Mouse (Mus musculus) neural tube, embryonic 11.5 days (tissue): ENCODE data around the gene Gm281. TPM values are rescaled to one million over a fixed set of nuclear protein-coding genes. Genes with fewer than 3 reads are reported as not detected.
"Not testable (repeated sequence)": the region's sequence is repeated elsewhere in the genome, so short reads cannot be mapped to it uniquely, and the experiment has no call there.

Experiments
- ATAC-seq: fragments of 200-750 bp; cut with Nextera tagmentation; 2 replicates; pipeline ENCODE4 v1.8.0; 2017; ENCODE audit warnings: moderate number of reproducible peaks, mild to moderate bottlenecking, moderate TSS enrichment, moderate library complexity; ENCODE audit not compliant: insufficient read depth, low FRiP score, low TSS enrichment
- DNase-seq: peaks from one replicate; pipeline ENCODE4 v3.0.0-alpha.2; 2015; ENCODE audit warnings: low spot score
- H3K27ac ChIP-seq: fragments of 300-500 bp; sonication (generic); 2 replicates; pipeline ENCODE4 v1.5.1; 2014; ENCODE audit warnings: low read depth, mild to moderate bottlenecking, low read length
- H3K27me3 ChIP-seq: fragments of 300-500 bp; sonication (generic); 2 replicates; pipeline ENCODE4 v1.6.1; 2014; ENCODE audit warnings: mild to moderate bottlenecking, low read length, mixed read lengths; ENCODE audit not compliant: control insufficient read depth, insufficient read depth
- H3K36me3 ChIP-seq: fragments of 300-500 bp; sonication (generic); 2 replicates; pipeline ENCODE4 v1.6.1; 2014; ENCODE audit warnings: mild to moderate bottlenecking, low read length, moderate library complexity, mixed read lengths; ENCODE audit not compliant: control insufficient read depth, insufficient read depth
- H3K4me1 ChIP-seq: fragments of 300-500 bp; sonication (generic); 2 replicates; pipeline ENCODE4 v1.6.1; 2014; ENCODE audit warnings: low read length, mixed read lengths; ENCODE audit not compliant: control insufficient read depth, insufficient read depth
- H3K4me2 ChIP-seq: fragments of 300-500 bp; sonication (generic); 2 replicates; pipeline ENCODE4 v1.6.1; 2014; ENCODE audit warnings: low read depth, mild to moderate bottlenecking, moderate library complexity
- H3K4me3 ChIP-seq: fragments of 300-500 bp; sonication (generic); 2 replicates; pipeline ENCODE4 v1.5.1; 2014; ENCODE audit warnings: low read depth, low read length
- H3K9ac ChIP-seq: fragments of 300-500 bp; sonication (generic); 2 replicates; pipeline ENCODE4 v1.6.1; 2014; ENCODE audit warnings: mild to moderate bottlenecking, low read length
- H3K9me3 ChIP-seq: fragments of 300-500 bp; sonication (generic); 2 replicates; pipeline ENCODE4 v1.6.1; 2016; ENCODE audit warnings: low read length; ENCODE audit not compliant: control insufficient read depth
- WGBS: fragments of 180-500 bp; shearing (Covaris S2); extraction: QIAGEN DNeasy Blood & Tissue Kit; methylation state at CpG from one replicate; pipeline ENCODE4 v1.1.7; 2014; 5-methylcytosine and 5-hydroxymethylcytosine counted together
- polyA plus RNA-seq: library from polyadenylated mRNA; unstranded; fragments of >200 nt; fragmentation: Nextera tagmentation; extraction: Ambion mirVana; gene quantifications from 2 replicates; pipeline ENCODE4 v1.2.1, GENCODE M21; 2014

Gm281 gene
- not detected in 2 replicates for polyA plus RNA-seq

DNA sequence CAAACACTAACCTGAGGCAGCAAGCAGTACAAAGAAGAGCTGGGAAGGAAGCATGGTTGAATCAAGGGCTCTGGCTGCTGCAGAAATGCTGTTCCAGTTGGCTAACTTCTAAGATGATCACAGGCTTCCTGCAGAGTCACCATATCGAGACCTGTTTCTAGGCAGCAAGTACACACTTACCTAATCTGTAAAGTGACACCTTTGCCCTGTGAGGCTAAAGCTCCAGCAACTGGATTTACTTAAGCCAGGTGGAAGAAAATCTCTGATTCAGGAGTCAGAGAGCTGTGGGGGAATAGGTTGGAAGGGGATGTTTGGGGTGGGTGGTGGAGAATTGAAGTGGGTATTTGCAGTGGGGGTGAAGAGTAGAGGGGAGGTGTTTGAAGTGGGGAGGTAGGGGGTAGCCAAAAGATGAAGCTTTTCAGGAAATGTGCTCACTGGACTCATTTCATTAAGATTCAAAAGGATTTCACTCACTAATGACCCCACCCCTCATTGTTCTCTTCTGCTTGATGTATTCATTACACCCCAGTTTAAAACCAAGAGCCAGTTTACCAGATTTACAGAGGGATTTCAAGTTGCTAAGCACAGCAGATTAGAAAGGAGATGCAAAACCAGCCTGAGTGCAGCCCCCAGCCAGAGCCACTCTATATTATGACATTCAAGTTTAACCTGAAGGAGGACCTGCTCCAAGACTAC, at the start of gene Gm281:
Gene Gm281 (minus strand): TSS at position 92 of the 696 bp plus-strand sequence.
- no peak within 1 kb of the TSS for H3K4me3 ChIP-seq
- WGBS = 64% methylated on average over 1 of the region's 1 CpGs
- ATAC-seq = no peak

DNA sequence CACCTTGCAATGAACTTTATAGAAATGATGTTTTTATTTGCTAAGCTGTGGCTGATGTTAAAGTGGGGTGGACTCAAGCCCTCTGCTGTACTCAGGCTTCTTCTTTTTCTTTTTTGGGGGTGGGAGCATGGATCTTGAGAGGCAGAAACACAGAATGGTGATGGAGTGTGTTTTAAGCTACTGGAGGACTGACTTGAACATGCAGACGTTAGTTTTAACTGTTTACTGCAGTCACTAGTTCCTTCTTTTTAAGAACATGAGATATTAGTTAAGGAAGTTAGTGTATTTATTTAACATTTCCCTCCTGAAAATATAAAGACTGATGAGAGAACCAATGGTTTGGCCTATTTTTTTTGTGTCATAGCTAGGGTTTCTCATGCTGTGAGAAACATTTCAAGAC, 49.2 kb upstream of the Gm281 start:
- WGBS = 76% methylated on average over 1 of the region's 1 CpGs
- Histone ChIP-seq H3K4me1 (peaks cover 4% of the 10 kb centered on the region), H3K27ac (no peak overlapping the region), H3K9me3 (no peaks in the 10 kb centered on the region), H3K27me3 (no peaks in the 10 kb centered on the region), H3K36me3 (no peaks in the 10 kb centered on the region), H3K9ac (no peak overlapping the region), H3K4me3 (no peak overlapping the region), H3K4me2 (no peak overlapping the region)
- ATAC-seq (no peak), DNase-seq (no peak)

More for the DNA sequence above, at the start of gene Gm281:
- Histone ChIP-seq H3K4me1 (no peaks in the 10 kb centered on the region), H3K27ac (no peak within 1 kb of the TSS), H3K27me3 (no peaks in the 10 kb centered on the region), H3K4me2 (no peak within 1 kb of the TSS), H3K36me3 (no peaks in the 10 kb centered on the region), H3K9me3 (no peaks in the 10 kb centered on the region), H3K9ac (no peak within 1 kb of the TSS)
- no peak for DNase-seq

DNA sequence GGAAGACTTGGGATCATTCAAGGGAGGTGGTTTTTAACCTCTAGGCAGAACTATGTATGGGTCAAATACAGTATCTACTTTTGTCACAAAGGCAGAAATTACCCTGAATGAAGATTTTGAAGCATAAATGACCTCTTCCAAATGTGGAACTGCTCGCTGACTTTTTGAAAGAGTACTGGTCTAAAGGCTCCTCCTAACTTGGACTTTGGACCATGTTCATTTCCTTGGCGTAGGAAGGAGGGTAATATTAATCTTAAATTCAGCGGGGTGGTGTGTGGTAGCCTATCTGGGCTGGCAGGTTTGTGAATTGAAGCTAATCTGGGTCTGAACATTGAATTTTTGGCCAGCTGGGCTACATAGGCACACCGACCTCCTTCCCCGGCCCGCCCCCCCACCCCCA, 48.2 kb upstream of the Gm281 start:
- no peak overlapping the region for H3K4me3 ChIP-seq
- H3K27me3 ChIP-seq = no peaks in the 10 kb centered on the region
- DNase-seq = no peak
- no peak overlapping the region for H3K4me2 ChIP-seq
- H3K4me1 ChIP-seq = peaks cover 4% of the 10 kb centered on the region
- no peak overlapping the region for H3K27ac ChIP-seq
- H3K36me3 ChIP-seq = no peaks in the 10 kb centered on the region
- no peak overlapping the region for H3K9ac ChIP-seq
- WGBS = 85% methylated on average over 6 of the region's 6 CpGs
- no peaks in the 10 kb centered on the region for H3K9me3 ChIP-seq
- no peak for ATAC-seq

DNA sequence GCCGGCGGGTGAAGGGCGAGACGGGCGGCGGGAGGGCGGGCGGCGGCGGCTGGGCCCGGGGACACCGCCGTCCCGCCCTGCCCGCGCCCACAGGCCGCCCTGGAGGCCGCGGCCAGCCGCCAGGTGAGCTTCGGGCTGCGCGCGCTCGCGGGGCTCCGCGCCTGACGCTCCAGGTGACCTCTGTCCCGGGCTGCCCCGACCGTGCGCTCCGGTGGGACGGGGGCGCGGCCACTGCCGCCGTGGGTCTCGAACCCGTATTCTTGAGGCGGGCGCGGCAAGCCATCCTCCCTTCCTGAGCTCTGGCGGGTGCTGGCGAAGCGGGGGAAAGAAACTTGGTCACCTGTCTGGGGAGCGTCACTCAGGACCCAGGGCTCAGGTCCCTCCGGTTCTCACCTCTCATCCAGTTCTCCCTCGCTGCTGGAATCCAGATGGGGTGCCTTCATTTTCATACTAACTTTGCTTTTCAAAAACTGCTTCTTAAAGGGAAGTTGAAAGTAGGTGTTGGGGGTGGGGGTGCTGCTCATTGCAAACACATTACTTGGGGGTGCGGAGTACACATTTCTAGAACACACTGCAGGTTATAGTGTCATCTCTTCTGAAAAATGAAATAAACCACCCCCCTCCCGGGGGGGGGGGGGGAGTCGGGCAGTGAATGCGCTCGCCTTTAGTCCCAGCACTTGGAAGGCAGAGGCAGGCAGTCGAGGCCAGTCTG, 47.3 kb upstream of the Gm281 start, which contains the start of the genes Atxn7 and Thoc7:
Gene Atxn7 (plus strand): TSS at position 40 of the 712 bp plus-strand sequence.
Gene Thoc7 (minus strand): TSS at position 452 of the 712 bp plus-strand sequence.
- Histone ChIP-seq H3K9ac (peak within 1 kb of the TSS; percentile 99), H3K9me3 (no peaks in the 10 kb centered on the region), H3K4me3 (peak within 1 kb of the TSS; percentile 93), H3K27ac (peak within 1 kb of the TSS; percentile 77), H3K36me3 (no peaks in the 10 kb centered on the region), H3K4me1 (peaks cover 4% of the 10 kb centered on the region), H3K27me3 (no peaks in the 10 kb centered on the region), H3K4me2 (peak within 1 kb of the TSS; percentile 55)
- 7% methylated on average over 37 of the region's 56 CpGs for WGBS
- ATAC-seq (peak; percentile 66), DNase-seq (peak; percentile 52)

DNA sequence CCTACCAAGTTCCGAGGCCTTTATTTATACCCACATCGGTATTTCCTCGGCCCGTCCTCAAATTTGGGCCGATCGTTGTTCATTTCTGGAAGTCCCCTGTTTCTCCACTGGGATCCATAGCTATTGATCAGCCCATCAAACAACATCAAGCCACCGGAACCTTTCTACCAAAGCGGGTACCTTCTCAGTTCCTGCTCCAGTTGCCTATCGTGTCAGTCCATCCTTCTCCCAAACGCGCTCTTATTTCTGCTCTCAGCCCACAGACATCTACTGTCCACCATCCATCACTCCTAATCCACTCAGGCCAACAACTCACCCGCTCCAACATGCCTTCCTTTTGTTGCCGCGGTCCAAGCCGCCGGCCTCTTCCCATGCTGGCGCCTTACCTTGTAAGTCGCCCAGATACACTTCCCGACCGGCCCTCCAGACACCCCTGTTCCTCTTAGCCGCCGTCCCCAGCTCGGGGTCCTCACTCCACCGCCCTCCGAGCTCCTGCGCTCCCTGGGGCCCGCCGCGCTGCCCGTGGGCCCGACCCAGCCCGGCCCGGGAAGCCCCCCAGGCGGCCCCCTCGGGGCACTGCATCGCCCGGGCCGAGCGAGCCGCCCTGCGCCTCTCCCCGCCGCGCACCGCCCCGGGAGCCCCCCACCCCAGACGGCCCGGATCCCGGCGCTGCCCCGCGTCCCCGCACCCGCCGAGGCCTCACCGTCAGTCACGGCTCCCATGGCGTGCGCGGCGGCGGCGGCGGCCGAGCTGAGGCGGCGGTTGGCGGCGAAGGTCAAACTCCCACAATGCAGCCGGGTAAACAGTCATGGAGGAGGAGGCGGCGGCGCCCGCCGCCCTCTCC, 46.4 kb upstream of the Gm281 start:
- Histone ChIP-seq H3K27ac (peak overlapping the region; percentile 77), H3K4me2 (peak overlapping the region; percentile 55), H3K4me3 (peak overlapping the region; percentile 93), H3K4me1 (peaks cover 4% of the 10 kb centered on the region), H3K36me3 (no peaks in the 10 kb centered on the region), H3K27me3 (no peaks in the 10 kb centered on the region), H3K9me3 (no peaks in the 10 kb centered on the region), H3K9ac (peak overlapping the region; percentile 99)
- WGBS = under 1% methylated on average over 41 of the region's 75 CpGs
- ATAC-seq = peak; percentile 88
- peak; percentile 75 for DNase-seq

DNA sequence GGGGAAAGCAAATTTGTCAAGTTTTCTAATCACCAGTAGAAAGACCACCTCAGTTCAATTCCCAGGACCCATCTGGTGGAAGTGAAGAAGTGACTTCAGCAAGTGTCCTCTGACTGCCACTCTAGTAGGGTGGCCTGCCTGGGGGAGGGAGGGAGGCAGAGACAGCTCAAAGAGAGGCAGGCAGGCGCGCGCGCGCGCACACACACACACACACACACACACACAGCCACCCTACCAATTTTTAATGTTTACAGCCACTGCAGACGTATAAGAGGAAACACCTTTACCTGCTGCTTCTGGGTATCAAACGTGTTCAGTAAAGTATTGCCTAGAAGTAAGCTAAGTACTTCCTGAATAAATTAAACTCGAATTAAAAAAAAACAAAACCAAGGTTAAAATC, 45.8 kb upstream of the Gm281 start:
- ATAC-seq = peak; percentile 43; the same call in 1 of the 2 replicates
- 3% methylated on average over 9 of the region's 9 CpGs for WGBS

DNA sequence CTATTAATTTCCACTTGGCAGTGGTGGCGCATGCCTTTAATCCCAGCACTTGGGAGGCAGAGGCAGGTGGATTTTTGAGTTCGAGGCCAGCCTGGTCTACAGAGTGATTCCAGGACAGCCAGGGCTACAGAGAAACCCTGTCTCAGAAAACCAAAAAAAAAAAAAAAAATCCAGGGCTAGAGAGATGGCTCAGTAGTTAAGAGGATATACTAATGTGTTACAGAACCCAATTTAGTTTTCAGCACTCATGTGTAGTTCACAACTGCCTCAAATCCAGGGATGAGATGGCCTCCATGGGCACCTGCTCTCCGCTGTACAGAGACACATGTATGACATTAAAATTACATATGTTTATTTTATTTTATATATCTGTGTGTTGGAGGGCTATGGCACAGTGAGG, 37.9 kb upstream of the Gm281 start:
- DNase-seq, H3K4me2 ChIP-seq, ATAC-seq, H3K4me1 ChIP-seq, H3K36me3 ChIP-seq, H3K9ac ChIP-seq, H3K27me3 ChIP-seq, H3K9me3 ChIP-seq, H3K4me3 ChIP-seq, H3K27ac ChIP-seq: not testable (repeated sequence)
- 91% methylated on average over 3 of the region's 3 CpGs for WGBS

More for the DNA sequence above, 45.8 kb upstream of the Gm281 start:
- Histone ChIP-seq H3K9ac (peak overlapping the region; percentile 99), H3K4me1 (peaks cover 4% of the 10 kb centered on the region), H3K4me2 (peak overlapping the region; percentile 55), H3K27ac (peak overlapping the region; percentile 77; the same call in 1 of the 2 replicates), H3K9me3 (no peaks in the 10 kb centered on the region), H3K27me3 (no peaks in the 10 kb centered on the region), H3K36me3 (no peaks in the 10 kb centered on the region), H3K4me3 (peak overlapping the region; percentile 93)
- peak; percentile 48 for DNase-seq

DNA sequence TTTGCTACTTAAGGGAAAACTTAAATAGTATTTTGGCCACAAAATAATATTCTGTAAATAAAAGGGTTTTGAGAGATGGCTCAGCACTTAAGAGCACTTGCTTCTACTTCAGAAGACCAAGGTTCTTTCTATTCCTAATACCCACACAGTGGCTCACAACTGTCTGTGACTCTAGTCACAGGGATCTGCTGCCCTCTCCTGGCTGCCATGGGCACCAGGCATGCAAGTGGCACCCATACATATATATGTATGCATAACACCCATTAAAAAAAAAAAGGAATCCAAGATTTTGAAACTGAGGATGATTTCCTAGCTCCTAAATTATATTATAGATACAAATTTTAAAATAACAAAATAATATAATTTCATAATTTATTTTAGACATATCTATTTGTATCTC, 36.1 kb upstream of the Gm281 start:
- Histone ChIP-seq H3K9me3 (no peaks in the 10 kb centered on the region), H3K4me1 (no peaks in the 10 kb centered on the region), H3K4me3 (no peak overlapping the region), H3K27ac (no peak overlapping the region), H3K9ac (no peak overlapping the region), H3K4me2 (no peak overlapping the region), H3K27me3 (no peaks in the 10 kb centered on the region), H3K36me3 (0 out of 2 replicates have a peak, but pooled peaks cover 2% of the 10 kb centered on the region)
- ATAC-seq = no peak
- peak; percentile 29 for DNase-seq
